Mouse (Mus musculus) embryo, embryonic 11 days (tissue): ENCODE results near the gene Adgrd1.
"Not testable (repeated sequence)": the region's sequence is repeated elsewhere in the genome, so short reads cannot be mapped to it uniquely, and the experiment has no call there.

Source experiments
- DNase-seq: peaks from one replicate; pipeline ENCODE4 v3.0.0-alpha.2; 2015

The Adgrd1 gene

DNA sequence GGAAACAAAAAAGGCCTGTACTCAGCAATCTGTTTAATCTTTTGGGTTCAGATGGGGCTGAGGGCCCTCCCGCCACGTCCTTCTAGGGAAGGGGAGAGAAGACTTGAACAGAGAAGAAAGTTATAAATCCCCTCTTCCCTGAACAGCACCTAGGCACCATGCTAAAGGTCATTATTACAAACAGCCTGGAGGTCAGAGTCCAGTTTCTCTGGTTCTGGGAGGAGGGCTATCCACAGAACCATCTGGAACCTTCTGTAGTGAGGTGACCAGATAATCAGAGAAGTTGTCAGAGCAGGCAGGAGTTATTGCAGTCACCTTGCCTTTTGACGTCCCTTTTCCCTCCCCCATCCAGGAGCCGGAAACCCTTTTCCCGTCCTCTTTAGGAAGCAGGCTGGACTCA, 2.3 kb upstream of the Adgrd1 start:
- no peak for DNase-seq

DNA sequence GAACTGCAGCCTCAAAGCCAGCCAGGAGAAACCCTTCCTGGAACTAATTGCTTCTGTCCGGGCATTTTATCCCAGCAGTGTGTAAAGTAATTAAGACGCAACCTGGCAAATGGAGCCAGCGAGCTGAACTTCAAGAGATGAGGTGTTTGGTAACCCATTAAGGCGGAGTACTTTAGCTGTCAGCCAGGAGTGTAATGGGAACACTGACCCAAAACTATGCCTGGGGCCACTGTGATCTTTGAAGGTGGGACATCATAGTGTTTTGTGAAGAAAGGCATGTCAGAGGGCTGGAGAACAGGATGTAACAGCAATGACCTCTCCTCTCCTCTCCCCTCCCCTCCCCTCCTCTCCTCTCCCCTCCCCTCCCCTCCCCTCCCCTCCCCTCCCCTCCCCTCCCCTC, 7.5 kb downstream of the Adgrd1 start:
- DNase-seq, result no peak

DNA sequence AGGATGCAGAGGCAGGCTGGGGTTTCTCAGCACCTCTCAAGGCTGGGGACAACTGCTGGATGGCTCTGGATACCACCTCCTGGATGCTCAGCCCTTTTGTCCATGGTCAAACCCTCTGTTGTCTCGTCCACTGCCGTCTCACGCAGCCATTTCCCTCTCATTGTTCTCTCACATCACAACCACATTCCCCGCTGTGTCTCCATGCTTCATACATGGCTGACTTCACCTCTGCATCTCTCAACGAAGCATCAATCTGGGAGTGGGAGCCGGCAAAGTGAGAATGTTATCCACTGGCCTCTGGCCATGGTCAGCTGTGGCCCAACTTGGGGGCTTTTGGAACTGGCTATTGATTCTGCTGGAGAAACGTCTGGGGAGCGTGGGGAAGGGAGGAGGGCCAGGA, 15.2 kb downstream of the Adgrd1 start:
- no peak for DNase-seq

DNA sequence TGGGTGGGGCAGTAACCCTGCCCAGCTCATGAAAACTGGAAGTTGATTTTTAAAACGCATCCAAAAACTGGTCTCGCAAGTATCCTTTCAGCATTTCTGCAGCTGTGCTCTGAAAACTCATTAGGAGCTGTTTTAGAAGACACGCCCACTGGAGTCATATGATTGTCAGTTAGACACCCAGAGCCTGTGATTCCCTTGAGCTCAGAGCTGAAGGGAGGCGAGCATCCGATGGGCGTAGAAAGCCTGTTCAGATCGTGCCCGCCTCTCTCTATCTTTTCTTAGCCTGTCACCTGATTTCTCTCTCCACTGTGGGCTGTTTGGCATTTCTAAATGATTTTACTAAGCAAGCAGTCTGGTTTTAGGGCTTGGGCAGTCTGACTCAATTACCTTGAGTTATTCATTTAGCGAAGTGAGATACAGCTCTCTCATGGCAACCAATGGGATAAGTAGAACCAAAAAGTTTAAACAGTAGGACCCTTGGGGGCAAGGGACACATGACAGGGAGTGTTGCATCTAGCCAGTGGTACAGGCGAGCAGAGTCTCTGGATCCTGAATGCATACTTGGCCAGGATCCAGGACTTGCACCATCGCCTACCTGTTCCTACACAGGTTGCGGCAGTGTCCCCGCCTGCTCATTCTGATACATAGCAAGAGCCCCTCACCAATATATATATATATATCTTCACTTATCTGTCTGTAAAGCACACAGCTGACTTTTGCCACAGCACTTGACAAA, 17.4 kb downstream of the Adgrd1 start:
- DNase-seq, result no peak

DNA sequence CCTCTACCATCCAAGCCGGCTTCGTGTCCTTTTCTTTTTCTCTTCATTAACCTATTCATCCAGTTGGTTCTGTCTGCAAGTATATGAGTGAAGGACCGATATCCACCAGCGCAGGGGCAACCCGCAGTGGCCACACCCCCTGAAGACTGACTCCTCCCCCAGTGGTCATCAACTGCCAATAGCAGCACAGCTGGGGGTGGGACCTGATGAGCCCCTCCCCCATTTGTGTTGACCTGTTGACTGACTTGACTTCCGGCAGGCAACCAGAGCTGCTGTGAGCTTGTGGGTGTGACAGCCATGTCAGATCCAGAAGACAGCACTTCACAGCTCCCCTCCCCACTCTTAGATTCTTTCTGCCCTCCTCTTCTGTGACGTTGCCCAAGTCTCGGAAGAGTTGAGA, 19.7 kb downstream of the Adgrd1 start:
- no peak for DNase-seq

DNA sequence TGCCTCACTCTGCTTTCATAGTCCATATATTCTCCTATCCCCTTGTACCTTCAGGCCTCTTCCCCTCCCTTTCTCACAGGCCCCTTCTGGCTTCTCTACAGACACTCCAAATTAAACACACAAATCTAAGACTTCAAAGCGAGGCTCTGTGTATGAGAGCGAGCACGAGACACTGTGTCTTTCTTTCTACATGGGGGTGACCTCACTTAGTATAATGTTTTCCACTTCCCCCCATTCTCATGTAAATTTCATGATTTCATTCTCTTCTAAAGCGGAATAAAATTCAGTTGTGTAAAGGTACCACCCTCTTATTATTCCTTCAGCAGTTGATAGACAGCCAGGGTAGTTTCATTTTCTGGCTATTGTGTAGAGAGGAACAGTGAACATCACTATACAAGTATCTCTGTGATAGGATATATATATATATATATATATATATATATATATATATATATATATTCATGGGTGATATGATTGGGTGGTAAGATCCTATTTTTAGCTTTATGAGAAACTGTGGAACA, 21.1 kb downstream of the Adgrd1 start:
- no peak for DNase-seq

DNA sequence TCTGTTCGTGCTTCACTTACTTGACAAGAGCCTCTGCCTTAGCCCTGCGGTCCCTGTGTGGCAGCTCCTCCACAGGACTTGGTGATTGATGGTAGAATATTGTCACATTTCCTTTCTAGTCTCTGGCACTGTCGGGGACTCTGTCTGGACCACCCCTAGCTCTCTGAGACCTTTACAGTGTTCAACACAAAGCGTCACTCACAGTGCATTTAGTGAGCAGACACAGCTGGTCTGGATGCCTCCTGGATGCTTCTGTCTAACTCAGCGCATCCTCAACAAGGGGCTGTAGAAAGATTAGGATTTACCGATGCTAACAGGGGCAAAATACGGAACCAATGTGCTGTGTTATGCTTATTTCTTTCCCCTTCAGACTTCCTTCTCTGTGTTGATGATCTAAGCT, 22.0 kb downstream of the Adgrd1 start:
- no peak for DNase-seq

DNA sequence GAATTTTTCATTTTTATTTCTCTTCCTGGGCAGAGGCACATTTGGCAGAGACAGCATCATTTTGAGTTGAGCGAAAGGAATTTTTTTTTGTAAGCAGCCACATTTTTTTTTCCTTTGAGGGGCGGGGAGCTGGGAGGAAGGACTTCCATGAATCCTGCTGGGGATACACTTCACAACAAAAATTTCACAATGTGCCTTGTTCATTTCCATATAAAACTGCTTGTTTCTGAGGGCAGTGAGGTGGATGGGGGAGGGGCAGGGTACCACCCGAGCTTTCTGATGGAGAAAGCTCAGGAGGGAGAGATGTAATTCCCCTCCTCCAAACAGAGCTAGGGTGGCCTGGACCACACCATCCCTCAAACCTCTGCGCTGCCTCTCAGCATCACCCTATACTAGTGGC, 22.6 kb downstream of the Adgrd1 start:
- DNase-seq, result no peak

DNA sequence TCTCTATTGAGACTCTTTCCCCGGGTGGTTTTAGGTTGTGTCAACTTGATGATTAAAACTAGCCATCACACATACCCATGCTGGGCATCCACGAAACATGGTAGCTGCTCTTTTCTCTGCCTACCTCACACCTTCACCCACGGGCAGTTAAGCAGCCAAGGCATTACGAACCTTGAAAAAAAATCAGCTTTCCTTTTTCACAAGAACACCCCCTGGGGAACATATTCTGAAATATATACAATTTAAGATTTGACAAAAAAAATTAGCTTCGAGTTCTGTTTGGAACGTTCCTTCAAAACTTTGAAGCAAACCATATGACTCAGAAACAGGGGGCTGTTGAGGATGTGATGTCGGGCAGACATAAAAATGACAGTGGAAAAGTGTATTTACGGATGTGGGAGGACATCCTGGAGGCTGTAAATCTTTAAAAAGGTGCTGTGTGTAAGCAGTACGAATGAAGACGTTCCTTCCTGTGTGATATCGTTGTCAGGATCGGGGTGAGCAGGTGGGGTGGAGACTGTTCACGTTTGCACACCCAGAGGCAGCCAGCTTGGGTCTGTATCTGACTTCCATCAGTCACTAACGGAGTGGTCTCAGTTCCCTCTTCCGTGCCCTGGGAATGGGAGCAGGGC, 25.2 kb downstream of the Adgrd1 start:
- DNase-seq, result no peak

DNA sequence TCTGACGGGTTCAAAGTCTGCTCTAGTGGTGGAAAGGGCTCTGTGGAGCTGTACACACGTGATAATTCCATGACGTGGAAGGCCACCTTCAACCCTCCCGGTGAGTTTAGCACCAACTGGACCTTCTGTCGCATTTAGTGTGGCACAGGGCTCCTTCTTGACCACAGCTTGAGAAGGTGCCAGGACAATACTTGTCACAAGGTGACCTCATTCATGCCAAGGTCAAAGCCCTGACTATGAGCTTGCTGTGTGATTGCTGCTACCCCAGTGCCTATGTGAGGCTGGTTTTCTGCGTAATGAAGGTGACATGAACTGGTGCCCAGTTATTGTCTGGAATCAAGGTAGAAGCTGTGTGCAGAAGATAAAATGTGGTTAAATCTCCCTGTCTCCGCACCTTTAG, 25.9 kb downstream of the Adgrd1 start:
- DNase-seq, result no peak

DNA sequence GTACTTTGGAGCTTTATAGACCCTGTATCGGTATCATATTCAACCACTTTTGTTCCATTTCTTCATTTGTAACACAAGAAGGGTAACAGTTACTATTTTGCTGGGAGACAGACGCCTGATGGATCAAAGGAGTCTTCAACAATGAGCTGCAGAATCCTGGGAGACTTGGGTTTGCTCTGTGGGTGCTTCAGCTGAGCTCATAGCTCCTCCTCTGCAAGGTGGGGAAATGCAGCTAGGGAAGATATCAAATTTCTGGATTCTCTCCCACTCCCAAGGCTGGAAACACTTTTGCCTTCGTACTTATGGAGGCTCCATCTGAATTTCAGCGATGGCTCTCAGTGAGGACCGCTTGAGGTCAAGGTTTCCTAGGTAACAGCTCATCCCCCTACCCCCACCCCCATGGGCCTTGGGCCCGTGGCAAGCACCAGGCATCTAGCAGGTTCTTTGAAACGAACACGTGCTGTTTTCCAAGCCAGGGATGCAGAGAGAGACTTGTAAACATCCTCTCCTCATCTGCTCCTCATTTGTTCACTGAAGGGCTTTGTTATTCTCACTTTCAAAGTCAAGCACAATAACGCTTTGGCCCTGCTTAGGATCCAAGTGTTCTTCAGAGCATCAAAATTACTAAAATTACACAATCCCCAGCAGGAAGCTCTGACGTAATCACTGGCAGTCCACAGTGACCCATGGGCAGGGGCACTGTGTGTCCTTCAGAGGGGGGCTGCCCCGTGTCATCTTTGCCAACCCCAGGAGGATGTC, 27.7 kb downstream of the Adgrd1 start:
- DNase-seq, result no peak

DNA sequence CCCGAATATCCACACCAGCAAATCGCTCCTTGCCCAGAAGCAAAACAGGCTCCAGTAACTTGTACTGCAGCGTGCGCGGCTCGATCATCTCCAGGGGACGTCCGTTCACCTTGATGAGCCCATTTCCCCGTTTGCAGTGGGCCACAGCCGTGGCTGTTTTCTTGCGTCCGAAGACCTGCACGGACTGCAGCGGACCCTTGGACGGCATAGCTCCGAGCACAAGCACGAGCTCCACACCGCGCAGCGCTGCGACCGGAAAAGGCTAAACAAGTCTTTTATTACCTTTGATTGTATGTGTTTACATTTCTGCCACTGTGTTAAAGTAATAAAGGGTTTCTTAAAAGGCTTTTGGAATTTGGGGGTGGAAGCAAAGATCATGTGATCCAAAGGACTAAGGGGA, 31.8 kb downstream of the Adgrd1 start:
- not testable (repeated sequence) for DNase-seq

DNA sequence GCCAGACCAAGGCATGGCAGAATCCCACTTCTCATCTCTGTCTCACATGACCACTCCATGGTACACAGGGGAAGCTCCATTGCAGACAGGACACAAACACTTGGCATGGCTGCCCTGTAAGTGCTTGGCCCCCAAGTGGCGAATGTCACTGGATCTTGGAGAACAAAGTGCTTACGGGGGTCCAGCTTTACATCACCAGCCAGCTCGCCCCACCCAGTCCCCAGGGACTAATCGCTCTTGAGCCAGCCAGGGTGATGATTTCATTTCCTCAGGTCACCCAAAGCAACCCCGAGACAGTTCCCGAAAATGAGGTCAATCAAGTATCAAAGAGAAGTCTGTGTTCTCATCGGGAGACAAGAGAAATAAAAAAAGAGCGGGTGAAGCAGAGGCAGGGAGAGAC, 33.8 kb downstream of the Adgrd1 start:
- no peak for DNase-seq

DNA sequence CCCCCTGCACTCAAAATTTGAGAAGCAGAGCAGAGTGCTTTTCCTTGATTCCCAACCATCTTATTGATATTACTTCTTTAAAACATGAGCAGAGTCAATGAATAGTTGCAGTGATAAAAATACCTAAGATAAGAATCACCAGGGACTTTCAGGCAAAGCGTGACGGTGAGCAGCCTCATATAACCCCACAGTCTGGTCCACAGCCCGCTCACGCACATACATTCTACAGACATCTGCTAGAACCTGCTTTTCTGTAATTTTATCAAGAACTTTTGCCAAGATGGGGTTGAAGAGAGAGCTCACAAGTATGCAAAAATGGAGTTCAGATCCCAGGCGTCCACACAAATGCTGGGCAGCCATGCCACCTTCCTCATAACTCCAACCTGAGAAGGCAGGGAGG, 40.9 kb downstream of the Adgrd1 start:
- no peak for DNase-seq

DNA sequence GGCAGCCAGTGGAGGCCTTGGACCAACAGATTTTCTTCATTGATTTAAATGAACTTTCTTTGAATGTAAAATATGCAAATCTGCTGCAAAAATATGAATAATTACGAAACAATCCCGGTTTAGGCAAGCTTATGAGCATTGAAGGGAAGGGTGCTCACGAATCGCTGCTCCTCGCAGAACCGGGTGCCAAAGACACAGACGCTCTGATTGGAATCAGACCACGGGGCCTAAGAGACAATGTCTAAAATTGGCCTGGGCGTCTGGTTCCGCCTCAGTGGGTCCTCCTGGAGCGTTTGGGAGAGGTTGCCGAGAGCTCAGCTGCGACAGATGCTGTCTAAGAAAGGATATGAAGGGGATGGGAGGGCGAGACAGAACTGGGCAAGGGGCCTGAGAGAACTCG, 42.0 kb downstream of the Adgrd1 start:
- no peak for DNase-seq

DNA sequence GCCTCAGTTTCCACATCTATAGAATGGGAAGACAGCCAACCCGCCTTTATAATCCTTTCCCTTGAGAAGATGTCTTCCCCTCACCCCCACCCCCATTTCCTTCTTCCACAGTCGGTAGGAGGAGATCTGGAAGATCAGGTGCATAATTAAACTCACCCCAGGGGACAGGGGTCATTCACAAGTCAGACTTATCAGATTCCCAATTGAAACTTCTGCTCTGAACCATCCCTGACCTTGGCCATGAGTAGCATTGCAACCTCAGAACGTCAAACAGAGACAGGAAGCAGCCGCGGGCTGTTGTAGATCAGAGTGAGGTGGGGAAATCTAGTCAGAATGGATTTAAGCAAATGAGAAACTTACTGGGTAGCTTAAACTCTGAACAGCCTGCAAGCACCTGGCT, 46.3 kb downstream of the Adgrd1 start:
- no peak for DNase-seq

DNA sequence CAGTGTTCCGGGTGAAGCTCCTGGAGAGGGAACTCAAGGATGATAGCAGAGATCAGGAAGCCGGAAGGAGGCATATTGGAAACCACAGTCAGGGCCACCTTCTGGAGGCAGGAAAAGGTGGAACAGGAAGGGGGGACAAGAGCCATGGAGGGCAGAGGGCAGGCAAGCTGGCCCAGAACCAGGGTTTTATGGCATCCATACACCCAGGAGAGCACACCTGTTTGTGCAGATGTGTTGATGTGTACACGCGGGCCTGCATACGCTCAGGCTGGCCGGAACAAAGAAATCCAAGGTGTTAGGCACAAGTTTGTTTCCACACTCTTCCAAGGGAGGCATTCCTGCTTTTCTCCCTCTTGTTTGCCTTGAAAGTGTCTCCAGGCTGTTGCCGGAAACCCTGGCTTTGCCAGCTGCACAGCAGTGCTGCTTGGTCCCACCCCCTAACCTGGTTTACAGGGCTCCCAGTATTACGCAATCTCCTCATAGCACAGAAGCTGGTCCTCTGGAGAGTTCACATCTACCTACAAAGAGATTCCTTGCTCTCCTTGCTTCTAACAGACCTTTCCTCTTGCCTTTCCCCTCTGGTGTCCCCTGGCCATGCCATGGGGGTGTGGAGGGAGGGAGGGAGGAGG, 48.9 kb downstream of the Adgrd1 start:
- DNase-seq, result no peak

DNA sequence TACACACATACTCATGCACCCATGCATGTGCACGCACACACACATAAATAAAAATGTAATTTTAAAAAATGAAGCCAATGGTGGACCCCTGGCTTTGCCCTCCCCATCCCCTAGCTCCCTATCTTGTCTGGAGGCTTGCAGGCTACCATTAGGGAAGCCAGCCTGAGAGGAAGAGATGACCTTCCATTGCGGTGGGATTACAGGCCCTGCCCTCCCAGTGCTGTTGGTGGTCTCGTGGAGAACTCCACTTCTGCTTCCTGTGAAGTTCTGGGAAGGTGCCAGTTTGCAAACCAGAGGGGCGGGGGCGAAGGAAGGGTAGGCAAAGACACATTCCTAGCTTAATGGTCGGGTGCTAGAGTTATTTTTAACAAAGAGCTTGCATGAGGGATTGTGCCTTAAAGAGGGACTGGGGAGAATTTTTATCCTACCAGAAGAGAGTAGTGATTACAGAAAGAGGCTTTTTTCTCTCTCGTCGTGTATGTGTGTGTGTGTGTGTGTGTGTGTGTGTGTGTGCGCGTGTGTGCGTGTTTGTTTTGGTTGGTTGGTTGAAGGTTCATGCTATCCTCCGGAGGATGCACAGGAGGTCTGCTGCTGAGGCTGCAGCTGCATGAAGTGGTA, 50.5 kb downstream of the Adgrd1 start:
- DNase-seq, result no peak

DNA sequence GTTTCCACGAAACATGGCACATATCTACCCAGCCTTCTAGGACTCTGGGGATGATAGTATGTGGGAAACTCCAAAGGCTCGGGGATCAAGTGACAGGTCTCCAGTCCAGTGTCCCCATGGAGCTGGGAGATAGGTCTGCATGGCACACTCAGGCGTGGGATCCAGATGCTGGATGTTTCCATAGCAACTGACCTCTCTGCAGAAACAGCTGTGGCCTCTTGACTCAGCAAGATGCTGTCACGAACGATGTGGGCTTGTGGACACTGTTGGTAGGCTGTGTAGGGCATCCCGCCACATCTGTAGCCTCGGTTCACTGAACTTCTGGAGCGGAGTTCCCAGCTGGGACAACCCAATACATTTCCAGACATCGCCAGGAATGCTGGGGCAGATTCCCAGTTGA, 51.9 kb downstream of the Adgrd1 start:
- DNase-seq, result no peak

DNA sequence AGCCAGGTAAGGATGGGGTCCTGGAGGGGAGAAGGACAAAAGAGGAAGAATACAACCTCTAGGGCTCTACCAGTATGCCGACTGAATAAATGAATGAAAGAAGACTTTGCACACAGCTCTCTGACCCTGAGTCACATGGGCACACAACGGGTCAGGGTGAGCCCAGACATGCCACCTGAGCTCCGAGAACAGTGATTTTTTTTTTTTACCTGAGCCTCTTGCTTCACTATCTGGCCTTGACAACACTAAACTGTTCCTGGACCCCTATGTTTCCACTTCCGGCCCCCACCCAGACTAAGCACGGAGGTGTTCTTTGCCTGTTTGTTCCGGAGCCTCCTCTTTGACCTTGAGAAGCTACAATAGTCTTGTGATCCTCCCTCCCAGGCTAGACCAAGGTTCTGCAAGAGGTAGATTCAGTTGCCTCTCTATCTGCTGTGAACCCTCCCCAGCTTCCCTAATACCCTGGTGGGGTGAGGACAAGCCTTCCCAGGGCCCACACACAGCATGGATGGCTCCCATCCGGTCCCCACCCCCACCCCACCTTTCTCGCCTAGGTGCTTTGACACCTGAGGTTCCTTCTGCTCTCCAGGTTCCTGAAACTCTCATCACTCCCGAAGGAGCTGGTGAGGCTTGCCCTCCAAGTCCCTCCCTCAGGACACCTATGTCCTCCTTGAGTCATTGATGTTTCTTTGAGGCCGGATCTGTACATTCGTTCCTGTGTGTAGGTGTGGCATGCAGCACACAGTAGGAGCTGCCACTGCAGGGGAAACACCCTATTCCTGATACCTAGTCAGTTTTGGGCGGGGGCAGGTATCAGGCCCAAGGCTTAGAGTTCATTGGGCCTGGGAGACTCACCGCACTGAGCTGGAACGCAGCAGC, 58.7 kb downstream of the Adgrd1 start:
- no peak for DNase-seq

DNA sequence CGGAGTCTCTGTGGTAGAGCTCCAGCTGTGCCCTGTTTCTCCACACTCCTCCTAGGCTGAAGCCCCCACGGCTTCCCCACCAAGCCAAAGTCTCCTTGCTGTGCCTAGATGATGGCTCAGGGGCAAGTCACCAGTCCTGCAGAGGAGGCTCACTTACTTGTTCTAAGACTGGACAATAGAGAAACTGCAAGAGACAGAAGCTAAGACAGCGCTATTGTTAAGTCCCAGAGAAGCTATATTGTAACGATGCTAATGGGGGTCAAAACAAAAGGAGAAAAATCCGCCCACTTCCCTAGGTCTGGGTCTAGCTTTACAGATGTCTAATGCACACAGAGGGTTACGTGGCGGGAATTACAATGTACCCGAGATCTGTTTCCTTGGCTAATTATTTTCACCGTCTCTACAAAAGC, 59.4 kb downstream of the Adgrd1 start:
- peak; percentile 79 for DNase-seq
